Mouse (Mus musculus): ENCODE results near the gene Trpc5. TPM values are rescaled to one million over a fixed set of nuclear protein-coding genes. Genes with fewer than 3 reads are reported as not detected.
A peak's percentile ranks its signal among the peaks of the same experiment; 100 is the strongest.

The Trpc5 gene
- total and polyA plus RNA-seq, 2 experiments from 2014 or later, result 3.8 to 17.5 TPM

DNA sequence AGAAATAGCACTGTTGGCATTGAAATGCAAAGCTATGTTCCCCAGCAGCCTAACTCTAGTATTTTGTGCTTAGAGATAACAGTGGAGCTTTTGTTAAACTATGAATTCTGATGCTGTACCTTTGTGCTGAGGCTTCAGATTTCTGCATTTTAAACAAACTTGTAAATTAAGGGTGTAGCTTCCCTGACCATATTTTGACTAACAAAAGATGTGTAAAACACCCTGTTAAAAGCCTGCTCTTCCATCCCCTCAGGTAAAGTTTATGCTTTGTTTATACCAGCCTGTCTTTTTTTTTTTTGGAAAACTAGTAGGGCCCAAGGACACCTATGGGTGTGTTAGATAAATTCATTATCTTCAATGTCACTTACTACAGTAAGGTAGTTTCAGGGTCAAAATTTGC is 350.0 kb downstream of the Trpc5 start:
- ATAC-seq (no peak), DNase-seq (no peak)
- TF ChIP-seq CTCF (IDR thresholded peaks at IDR 0.05; ENCODE audit: low read depth), result no peak
- Histone ChIP-seq H3K9me3 (ENCODE audit: low read length) (no peaks in the 10 kb centered on the region), H3K4me2 (ENCODE audit: low read depth) (no peak overlapping the region), H3K4me1 (ENCODE audit: insufficient read depth) (no peaks in the 10 kb centered on the region), H3K4me3 (ENCODE audit: low read depth, low read length) (no peak overlapping the region), H3K9ac (no peak overlapping the region), H3K27ac (ENCODE audit: low read depth, low read length) (no peak overlapping the region), H3K36me3 (ENCODE audit: insufficient read depth) (no peaks in the 10 kb centered on the region), H3K27me3 (ENCODE audit: insufficient read depth, low read length) (no peaks in the 10 kb centered on the region)

DNA sequence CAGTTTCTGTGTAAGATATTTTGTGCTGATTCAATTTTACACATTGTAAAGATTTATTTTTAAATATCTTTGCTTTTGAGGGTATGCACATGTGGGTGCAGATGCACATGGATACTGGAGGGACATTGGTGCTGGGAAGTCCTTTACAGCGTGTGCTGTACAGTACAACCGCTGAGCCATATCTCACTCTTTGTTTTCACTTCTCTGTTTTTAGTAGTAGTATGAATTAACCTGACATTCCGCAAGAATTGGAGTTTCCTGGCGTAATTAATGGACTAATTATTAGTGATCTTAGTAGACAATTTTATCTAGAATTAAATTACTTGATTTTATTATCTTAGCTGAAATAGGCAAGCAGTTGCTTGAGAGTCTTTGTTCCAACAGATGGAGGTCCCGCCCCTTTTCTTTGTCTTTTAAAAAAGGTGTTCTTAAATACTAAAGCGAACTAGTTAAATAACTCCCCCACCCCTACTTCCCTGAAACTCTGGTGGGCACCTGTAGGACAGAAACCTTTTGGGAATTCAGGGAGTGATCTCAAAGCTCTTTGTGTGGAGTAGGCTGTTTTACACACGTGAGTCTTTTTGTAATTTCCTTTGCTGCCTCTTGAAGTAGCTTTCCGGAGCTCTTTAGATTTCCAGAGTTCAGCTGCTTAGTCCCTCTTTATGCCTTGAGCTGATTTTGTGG is 352.5 kb downstream of the Trpc5 start:
- 39% methylated on average over 8 of the region's 8 CpGs for WGBS

More for the DNA sequence above, 352.5 kb downstream of the Trpc5 start:
- Histone ChIP-seq H3K9me3 (ENCODE audit: low read length) (no peaks in the 10 kb centered on the region), H3K4me2 (ENCODE audit: low read depth) (no peak overlapping the region), H3K27me3 (ENCODE audit: insufficient read depth, low read length) (no peaks in the 10 kb centered on the region), H3K27ac (ENCODE audit: low read depth, low read length) (no peak overlapping the region), H3K4me1 (ENCODE audit: insufficient read depth) (no peaks in the 10 kb centered on the region), H3K9ac (no peak overlapping the region), H3K36me3 (ENCODE audit: insufficient read depth) (no peaks in the 10 kb centered on the region), H3K4me3 (ENCODE audit: low read depth, low read length) (no peak overlapping the region)
- peak; percentile 9 for DNase-seq
- TF ChIP-seq CTCF (IDR thresholded peaks at IDR 0.05; ENCODE audit: low read depth), result no peak
- no peak; the same call in 1 of the 2 replicates for ATAC-seq

Other genes with a start within 250 kb of the Trpc5 start
- not detected in 2 replicates for gene Trpc5os, start 231.6 kb downstream of the Trpc5 start, total RNA-seq (2014; rRNA removed)
- not detected in 2 replicates for gene Trpc5os, start 231.6 kb downstream of the Trpc5 start, polyA plus RNA-seq (2015; fragmentation: Nextera tagmentation; extraction: Ambion mirVana)
- 0.85 and 2.2 TPM in 2 replicates for gene Rtl4, start 727 bp upstream of the Trpc5 start, total RNA-seq (2014; rRNA removed)
- gene Rtl4, start 727 bp upstream of the Trpc5 start, polyA plus RNA-seq (2015; fragmentation: Nextera tagmentation; extraction: Ambion mirVana), result 1.1 and 1.4 TPM in 2 replicates

Measured in forebrain, postnatal 0 days (tissue).